21 mouse cellular contexts compared by ENCODE assay signal in the genomic region with DNA sequence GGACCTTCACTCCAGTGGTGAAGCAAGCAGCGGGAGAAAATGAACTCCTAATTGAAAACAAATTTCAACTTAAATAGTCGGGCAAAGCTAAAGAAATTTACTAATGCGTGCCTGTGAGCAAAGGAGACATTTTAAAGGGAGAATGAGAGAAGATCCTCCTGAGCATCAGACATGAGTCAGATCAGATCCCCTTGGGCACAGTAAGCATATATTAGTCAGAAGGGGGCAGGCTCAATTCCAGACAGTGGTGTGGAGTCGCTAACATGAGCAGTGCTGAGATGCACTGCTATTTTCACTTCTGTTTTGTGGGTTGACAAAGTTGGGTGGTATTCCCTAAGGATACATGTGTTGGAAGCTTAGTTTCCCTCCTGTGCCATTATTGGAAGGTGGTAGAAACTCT.
"Had no signal": no experiment of that assay in that cellular context is flagged by ENCODE, and none has a peak within 500 bp of the region (broad histone marks: within the 10 kb centered on the region; RNA-seq: fewer than 3 reads in every experiment).

No protein-coding gene starts in this region.

- H3K27me3 ChIP-seq: kidney, embryonic 15.5 days; limb, embryonic 12.5 days; limb, embryonic 15.5 days; midbrain, embryonic 12.5 days; midbrain, embryonic 15.5 days; neural tube, embryonic 13.5 days had no signal

- H3K36me3 ChIP-seq: kidney, embryonic 15.5 days; limb, embryonic 12.5 days; limb, embryonic 15.5 days; midbrain, embryonic 12.5 days; midbrain, embryonic 15.5 days; neural tube, embryonic 13.5 days had no signal

- H3K4me3 ChIP-seq: kidney, embryonic 15.5 days; layer of hippocampus, adult 2 months; left cerebral cortex, adult 2 months; limb, embryonic 12.5 days; limb, embryonic 15.5 days; midbrain, embryonic 12.5 days; midbrain, embryonic 15.5 days; neural tube, embryonic 13.5 days had no signal

- H3K4me2 ChIP-seq: kidney, embryonic 15.5 days; limb, embryonic 12.5 days; limb, embryonic 15.5 days; liver, embryonic 11.5 days; lung, embryonic 14.5 days; midbrain, embryonic 12.5 days; midbrain, embryonic 15.5 days; neural tube, embryonic 13.5 days had no signal

- DNase-seq: kidney, adult 8-10 months; kidney, postnatal 25 days; layer of hippocampus, postnatal 36 days; left cerebral cortex, postnatal 4 days; liver, postnatal 0 days; lung, embryonic 14.5 days; retina, postnatal 1 day; right cerebral cortex, postnatal 14 days; right cerebral cortex, postnatal 4 days; thymus, adult 2 months; thymus, postnatal 14 days; thymus, postnatal 4 days had no signal
